Comparison of ENCODE assay signal across 9 mouse cellular contexts in genomic region chr6:145992985-145993384, GRCm38 (mm10).
DNase-seq lines count a peak whose midpoint lies in the region; ATAC-seq lines count a peak whose summit lies in the region.
"Had no signal": no experiment of that assay in that cellular context is flagged by ENCODE, and none has a peak within 500 bp of the region (broad histone marks: within the 10 kb centered on the region; RNA-seq: fewer than 3 reads in every experiment).

No protein-coding gene starts in this region.

- H3K27ac ChIP-seq in kidney, embryonic 14.5 days (ENCODE audit: low read depth, low read length) = no peak overlapping the region
- H3K27ac ChIP-seq in hindbrain, embryonic 12.5 days = no peak overlapping the region

- ATAC-seq in monocyte, adult 5-6 weeks (replicated peaks; ENCODE audit: insufficient number of reproducible peaks, low FRiP score, low TSS enrichment, poor library complexity, severe bottlenecking) = no peak
- 0 out of 2 replicates have a peak, but pooled peaks have one; percentile 46 for ATAC-seq in kidney, embryonic 14.5 days (ENCODE audit: low FRiP score, low TSS enrichment)
- 0 out of 2 replicates have a peak, but pooled peaks have one; percentile 9 for ATAC-seq in neutrophil, adult 5-6 weeks (ENCODE audit: extremely low read depth, insufficient number of reproducible peaks, low FRiP score, poor library complexity, severe bottlenecking)
- no peak for ATAC-seq in hindbrain, embryonic 12.5 days (ENCODE audit: low FRiP score)

- DNase-seq in monocyte, adult 2 months (ENCODE audit: low read depth in 1 of 2, low spot score in 2 of 2) = peak; percentile 12 to 66
- DNase-seq in brain, adult 2 months (ENCODE audit: low read depth, low spot score) = peak; percentile 63
- no peak for DNase-seq in adrenal gland, adult (ENCODE audit: inconsistent age in 2 of 2, low spot score in 1 of 2)
- no peak for DNase-seq in frontal cortex, postnatal 36 days (ENCODE audit: low spot score in 2 of 2)

- H3K4me2 ChIP-seq in kidney, embryonic 14.5 days (replicated peaks; ENCODE audit: low read depth, low read length) = no peak overlapping the region
- no peak overlapping the region for H3K4me2 ChIP-seq in hindbrain, embryonic 12.5 days (replicated peaks)

- no peaks in the 10 kb centered on the region for H3K9me3 ChIP-seq in kidney, embryonic 14.5 days (ENCODE audit: control insufficient read depth, low read length)
- no peaks in the 10 kb centered on the region for H3K9me3 ChIP-seq in hindbrain, embryonic 12.5 days (replicated peaks)
- H3K9me3 ChIP-seq: megakaryocyte, embryonic 14.5 days had no signal

- H3K4me3 ChIP-seq in kidney, embryonic 14.5 days (ENCODE audit: low read length) = no peak overlapping the region
- H3K4me3 ChIP-seq in hindbrain, embryonic 12.5 days = no peak overlapping the region
- H3K4me3 ChIP-seq: megakaryocyte, embryonic 14.5 days had no signal

- H3K9ac ChIP-seq in kidney, embryonic 14.5 days (ENCODE audit: low read depth, low read length) = no peak overlapping the region
- H3K9ac ChIP-seq in hindbrain, embryonic 12.5 days = no peak overlapping the region

- peaks cover 3% of the 10 kb centered on the region; the same call in 1 of the 2 replicates for H3K4me1 ChIP-seq in kidney, embryonic 14.5 days (ENCODE audit: control insufficient read depth, insufficient read depth, low read length)
- H3K4me1 ChIP-seq in hindbrain, embryonic 12.5 days = peaks cover 2% of the 10 kb centered on the region; the same call in 1 of the 2 replicates
- H3K4me1 ChIP-seq: megakaryocyte, embryonic 14.5 days had no signal

- H3K36me3 ChIP-seq in kidney, embryonic 14.5 days (ENCODE audit: control insufficient read depth, insufficient read depth, low read length) = no peaks in the 10 kb centered on the region
- no peaks in the 10 kb centered on the region for H3K36me3 ChIP-seq in hindbrain, embryonic 12.5 days

- no peaks in the 10 kb centered on the region for H3K27me3 ChIP-seq in kidney, embryonic 14.5 days (ENCODE audit: control insufficient read depth, insufficient read depth, low read length)
- no peaks in the 10 kb centered on the region for H3K27me3 ChIP-seq in hindbrain, embryonic 12.5 days

- WGBS in kidney, embryonic 14.5 days = 46% methylated on average over 10 of the region's 10 CpGs
- 92% methylated on average over 10 of the region's 10 CpGs for whole genome bisulfite sequencing in hindbrain, embryonic 12.5 days

Comparison
In these comparisons a context has a peak if more than half of its experiments do, and no peak if none do; other contexts are left out.
1. DNase-seq: peak in monocyte, adult 2 months (2 of 2) and brain, adult 2 months (single experiment); none in adrenal gland, adult (0 of 2) and frontal cortex, postnatal 36 days (0 of 2).
2. ATAC-seq: peak in kidney, embryonic 14.5 days (single experiment) and neutrophil, adult 5-6 weeks (single experiment); none in monocyte, adult 5-6 weeks (single experiment) and hindbrain, embryonic 12.5 days (single experiment).